Mouse (Mus musculus) urinary bladder, postnatal 25 days (tissue): ENCODE data around the gene Prl.
"Not testable (repeated sequence)": the region's sequence is repeated elsewhere in the genome, so short reads cannot be mapped to it uniquely, and the experiment has no call there.

Source experiments
- DNase-seq: peaks from one replicate; pipeline ENCODE4 v3.0.0; 2022; ENCODE audit warnings: low spot score

Prl gene

GRCm38 (mm10) chr13:27057270-27057669, at the start of gene Prl:
Gene Prl (plus strand): TSS chr13:27057570.
- no peak for DNase-seq

- DNase-seq = no peak
These were observed 30.8 kb upstream of the Prl start for GRCm38 (mm10) chr13:27026614-27027013.

- no peak for DNase-seq
These were observed 30.0 kb upstream of the Prl start for GRCm38 (mm10) chr13:27027376-27027775.

GRCm38 (mm10) chr13:27028501-27029240, 28.7 kb upstream of the Prl start:
- DNase-seq = no peak

- DNase-seq = no peak
These were observed 26.1 kb upstream of the Prl start for GRCm38 (mm10) chr13:27031101-27031852.

GRCm38 (mm10) chr13:27031853-27032240, 25.5 kb upstream of the Prl start:
- DNase-seq = no peak

GRCm38 (mm10) chr13:27032998-27033397, 24.4 kb upstream of the Prl start:
- no peak for DNase-seq

- DNase-seq = no peak
These were observed 15.2 kb upstream of the Prl start for GRCm38 (mm10) chr13:27042185-27042584.

GRCm38 (mm10) chr13:27043326-27043725, 14.0 kb upstream of the Prl start:
- DNase-seq = no peak

GRCm38 (mm10) chr13:27059177-27059576, 1.8 kb downstream of the Prl start:
- no peak for DNase-seq

GRCm38 (mm10) chr13:27093890-27094289, 36.5 kb downstream of the Prl start, which contains the start of gene Prl3d1:
Gene Prl3d1 (plus strand): TSS chr13:27094190.
- DNase-seq = not testable (repeated sequence)
